Mouse (Mus musculus) Muller cell, postnatal 12 days (primary cell): ENCODE results near the gene Smim1.

Experiments used
- DNase-seq: peaks from one replicate; pipeline ENCODE4 v3.0.0-alpha.2; 2015; ENCODE audit errors: inconsistent ontology term

Smim1 gene

GRCm38 (mm10) chr4:154021432-154021831 is 4.6 kb downstream of the Smim1 start:
- DNase-seq = no peak

- DNase-seq = no peak
Observed at GRCm38 (mm10) chr4:154019571-154019970, 6.5 kb downstream of the Smim1 start.

- DNase-seq = no peak
Observed at GRCm38 (mm10) chr4:154015476-154015875, 10.6 kb downstream of the Smim1 start.

DNA sequence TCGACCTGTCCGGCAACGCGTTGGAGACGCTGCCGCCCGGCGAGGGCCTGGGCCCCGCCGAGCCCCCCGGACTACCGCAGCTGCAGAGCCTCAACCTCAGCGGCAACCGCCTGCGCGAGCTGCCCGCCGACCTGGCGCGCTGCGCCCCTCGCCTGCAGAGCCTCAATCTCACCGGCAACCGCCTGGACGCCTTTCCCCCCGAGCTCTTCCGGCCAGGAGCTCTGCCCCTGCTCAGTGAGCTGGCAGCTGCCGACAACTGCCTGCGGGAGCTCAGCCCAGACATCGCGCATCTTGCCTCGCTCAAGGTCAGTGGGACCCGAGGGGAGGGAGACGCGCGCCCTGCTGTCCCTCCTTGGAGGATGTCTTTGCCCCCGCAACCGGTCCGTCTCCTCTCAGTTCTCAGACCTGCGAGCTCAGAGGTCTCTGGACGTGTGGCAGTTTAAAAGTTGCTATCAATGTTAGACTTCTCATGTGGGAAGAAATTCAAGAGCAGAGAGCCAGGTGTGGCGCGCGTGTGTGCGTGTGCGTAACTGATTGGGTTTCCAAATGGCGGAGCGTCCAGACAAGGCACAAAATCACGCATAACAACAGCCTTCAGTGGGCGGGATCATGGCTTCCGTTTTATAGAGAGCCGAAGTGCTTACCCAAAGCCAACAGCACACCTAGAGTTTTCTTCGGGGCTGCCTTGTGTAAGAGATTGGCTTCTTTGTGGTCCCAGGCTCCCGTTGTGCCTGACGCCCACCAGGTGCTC is 13.7 kb downstream of the Smim1 start:
- DNase-seq = peak; percentile 30

DNA sequence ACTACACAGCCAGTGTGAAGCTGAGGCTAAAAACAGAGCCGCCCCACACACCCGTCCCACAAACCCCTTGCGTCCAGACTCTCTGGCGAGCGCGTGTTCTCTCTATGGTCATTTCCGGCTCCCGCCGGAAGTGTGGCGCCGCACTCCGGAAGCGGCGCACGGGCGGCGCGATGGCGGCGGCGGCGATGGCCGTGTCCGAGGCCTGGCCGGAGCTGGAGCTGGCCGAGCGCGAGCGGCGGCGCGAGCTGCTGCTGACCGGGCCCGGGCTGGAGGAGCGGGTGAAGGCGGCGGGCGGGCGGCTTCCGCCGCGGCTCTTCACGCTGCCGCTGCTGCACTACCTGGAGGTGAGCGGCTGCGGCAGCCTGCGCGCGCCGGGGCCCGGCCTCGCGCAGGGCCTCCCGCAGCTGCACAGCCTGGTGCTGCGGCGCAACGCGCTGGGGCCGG is 14.4 kb downstream of the Smim1 start, which contains the start of gene Lrrc47:
TSS of gene Lrrc47 (plus strand) at position 86 of the 444 bp plus-strand sequence.
- peak; percentile 81 for DNase-seq

DNA sequence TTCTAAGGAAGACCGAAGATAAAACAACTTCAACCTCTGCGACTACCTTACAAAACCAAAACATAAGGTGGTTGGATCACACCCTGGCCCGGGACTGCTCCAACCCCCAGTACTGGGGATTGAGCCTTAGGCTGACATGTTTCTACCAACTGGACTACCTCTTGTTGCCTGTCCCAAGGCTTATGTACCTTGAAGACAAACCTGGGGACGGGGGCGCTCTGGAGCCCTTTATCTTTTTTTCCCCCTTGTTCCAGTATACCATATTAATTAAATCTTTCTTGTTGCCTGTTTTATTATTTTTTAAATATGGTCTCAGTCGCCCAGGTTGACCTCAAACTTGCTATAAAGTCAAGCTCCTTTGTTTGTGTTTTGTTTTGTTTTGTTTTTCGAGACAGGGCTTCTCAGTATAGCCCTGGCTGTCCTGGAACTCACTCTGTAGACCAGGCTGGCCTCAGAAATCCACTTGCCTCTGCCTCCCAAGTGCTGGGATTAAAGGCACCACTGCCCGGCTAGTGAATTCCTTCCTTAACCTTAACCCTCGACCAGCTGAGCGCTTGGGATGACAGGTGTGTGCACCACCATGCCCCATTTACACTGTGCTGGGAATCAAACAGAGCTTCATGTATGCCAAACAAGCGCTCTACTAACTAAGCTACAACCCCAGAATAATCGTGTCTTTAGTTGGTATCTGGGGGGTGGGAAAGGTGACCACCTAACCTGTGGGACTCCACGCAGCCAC is 15.0 kb downstream of the Smim1 start:
- no peak for DNase-seq

DNA sequence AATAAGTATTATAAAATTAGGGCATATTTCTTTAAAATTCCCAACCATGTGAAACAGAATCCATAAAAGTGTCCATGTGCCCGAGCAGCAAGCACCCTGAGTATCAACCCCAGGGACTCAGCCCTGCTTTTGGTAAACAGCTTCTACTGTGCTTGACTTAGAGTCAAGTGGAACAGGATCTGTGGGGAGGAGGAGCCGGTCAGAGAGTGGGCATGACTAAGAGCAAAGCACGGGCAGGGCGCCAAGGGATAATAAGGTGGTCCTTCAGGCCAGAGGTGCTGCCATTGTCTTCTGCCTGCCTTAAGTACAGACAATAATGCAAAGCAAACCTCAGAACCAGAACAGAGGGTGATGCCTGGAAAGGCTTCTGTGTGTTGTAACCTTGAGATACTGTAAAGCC is 18.3 kb downstream of the Smim1 start:
- DNase-seq = no peak

DNA sequence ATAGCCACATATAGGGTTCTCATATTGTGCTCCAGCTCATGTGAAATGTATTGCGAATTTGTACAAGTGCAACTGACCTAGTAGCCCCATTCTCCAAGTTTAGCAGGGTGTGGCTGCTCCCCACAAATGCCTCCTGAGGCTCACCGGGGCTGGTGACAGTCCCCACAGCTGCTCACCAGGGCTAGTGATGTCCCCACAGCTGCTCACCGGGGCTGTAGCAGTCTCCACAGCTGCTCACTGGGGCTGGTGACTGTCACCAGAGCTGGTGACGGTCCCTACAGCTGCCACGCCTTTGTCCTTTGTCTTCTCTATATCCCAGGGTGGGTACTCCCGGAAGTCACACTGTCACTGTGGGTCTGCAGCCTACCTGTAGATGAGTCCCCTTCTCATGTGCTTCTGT is 19.8 kb downstream of the Smim1 start:
- DNase-seq = no peak

GRCm38 (mm10) chr4:154005488-154005887 is 20.5 kb downstream of the Smim1 start:
- DNase-seq = no peak

DNA sequence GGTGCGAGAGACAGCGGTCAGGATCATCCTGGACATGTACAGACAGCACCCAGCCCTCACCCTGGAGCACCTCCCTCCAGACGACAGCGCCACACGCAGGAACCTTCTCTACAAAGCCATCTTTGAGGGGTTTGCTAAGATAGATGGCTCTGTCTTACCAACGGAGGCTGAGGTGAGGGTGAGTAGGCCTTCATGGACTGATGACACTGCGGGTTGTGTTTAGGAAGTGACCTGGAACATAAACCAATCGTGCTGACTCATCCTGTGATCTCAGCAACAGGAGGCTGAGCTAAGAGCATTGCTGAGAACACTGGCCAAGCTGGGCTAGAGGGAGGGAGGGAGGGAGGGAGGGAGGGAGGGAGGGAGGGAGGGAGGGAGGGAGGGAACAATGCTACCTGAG is 32.5 kb downstream of the Smim1 start:
- no peak for DNase-seq

DNA sequence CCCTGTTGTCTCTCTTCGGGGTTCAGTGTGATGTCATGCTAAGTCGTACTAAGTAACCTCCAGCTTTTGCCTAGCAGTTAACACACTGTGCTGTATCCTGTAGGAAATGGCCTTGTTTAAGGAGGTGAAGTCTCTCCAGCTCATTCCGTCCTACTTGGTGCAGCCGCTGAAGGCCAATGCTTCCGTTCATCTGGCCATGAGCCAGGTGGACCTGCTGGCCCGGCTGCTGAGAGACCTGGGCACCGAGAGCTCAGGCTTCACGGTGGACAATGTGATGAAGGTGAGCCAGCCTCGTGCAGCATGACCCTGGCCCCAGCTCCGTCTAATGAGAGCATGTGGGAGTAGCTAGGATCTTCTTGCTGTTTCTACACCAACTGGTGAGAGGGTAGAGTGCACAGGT is 33.3 kb downstream of the Smim1 start:
- DNase-seq = no peak

DNA sequence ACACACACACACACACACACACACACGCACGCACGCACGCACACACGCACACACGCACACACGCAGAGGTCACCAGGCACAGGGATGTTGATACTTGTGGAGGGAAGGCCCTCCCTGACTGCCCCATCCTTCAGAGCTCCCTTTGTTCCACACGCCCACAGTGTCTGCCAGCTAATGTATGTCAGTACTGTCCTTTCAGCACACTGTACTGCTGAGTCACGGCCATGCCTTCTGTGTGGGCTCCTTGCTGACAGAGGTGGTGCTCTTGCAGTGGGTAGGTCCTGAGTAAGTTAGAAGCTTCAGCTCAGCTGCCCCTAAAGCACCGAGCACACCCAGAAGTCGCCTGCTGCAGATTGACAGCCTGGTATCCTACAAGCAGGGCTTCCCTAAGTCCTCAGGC is 45.6 kb downstream of the Smim1 start:
- DNase-seq = peak; percentile 7

- no peak for DNase-seq
Observed at GRCm38 (mm10) chr4:153979243-153979642, 46.8 kb downstream of the Smim1 start.

DNA sequence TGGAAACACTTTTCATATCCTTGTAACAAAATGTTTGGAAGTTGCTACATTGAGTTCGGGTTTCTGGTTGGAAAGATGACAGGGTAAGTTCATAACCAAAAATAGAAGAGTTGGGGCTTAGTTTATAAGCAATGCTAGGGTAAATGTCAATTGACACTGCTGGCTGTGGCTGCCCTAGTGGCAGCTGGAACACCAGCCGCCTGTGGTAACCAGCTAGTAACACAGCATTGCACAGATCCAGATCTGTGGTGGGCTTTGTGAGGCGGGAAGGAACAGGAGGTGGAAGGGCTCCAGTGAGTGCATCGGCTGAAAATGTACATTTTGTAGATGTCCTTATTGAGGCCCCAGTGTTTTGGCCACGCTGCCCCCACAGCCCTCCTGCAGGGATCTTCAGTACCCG is 50.3 kb downstream of the Smim1 start:
- peak; percentile 10 for DNase-seq

DNA sequence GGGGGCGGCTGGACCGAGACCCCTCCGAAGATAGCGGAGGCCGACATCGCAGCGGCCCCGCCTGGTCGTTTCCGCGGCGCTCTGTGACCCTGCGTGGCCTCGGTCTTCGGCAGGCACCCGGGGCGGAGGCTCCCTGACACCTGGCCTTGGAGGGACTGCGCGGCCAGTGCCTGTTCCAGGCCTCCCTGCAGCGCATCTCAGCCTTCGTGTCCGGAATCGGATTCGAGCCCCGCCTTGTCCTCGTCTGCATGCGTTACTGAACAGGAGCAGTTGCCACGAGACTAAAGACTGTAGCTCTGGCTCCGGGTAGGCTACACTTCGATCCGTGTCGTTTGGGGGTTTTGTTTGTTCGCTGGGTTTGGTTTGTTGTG is 50.8 kb downstream of the Smim1 start:
- no peak for DNase-seq

DNA sequence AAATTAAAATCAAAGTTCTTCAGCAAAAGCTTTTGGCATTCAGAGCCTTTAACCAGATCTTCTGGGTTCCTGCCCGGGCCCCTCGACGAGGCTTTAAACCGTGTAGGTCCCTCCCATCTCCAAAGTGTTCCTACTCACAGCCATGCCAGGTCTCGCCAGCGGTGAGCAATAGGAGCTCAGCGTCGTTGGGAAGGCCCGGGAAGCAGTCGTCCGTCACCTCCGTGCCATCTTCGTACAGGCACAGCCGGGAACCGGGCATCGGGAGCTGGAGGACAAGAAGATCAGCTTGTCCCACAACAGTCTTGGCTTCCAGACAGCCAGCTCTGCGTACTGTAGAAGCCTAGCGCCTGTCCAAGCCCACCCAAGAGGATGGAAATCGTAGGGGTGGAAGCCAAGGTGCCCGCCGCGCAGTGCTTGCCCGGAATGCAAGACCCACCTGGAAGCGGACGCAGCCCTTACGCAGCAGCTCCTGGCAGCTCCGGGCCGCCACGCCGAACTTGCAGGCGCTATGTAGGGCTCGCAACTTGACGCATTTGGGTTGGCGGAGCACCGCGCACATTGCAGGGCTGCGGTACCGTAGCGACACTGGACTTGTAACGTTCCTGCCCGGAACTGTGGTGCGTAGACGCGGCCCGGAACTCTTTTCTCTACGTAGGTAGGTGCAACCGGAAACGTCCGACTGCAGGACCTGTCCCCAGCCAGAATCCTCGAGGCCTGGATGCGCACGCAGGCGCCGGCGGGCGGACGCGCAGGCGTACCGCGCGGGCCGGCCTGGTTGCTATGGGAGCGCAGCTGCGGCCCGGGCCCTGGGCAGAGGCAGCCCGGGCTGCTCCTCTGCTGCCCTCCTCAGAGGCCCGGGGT is 51.4 kb downstream of the Smim1 start, which contains the start of the genes Dffb and Cep104:
TSS of gene Dffb (minus strand) at position 696 of the 861 bp plus-strand sequence.
TSS of gene Cep104 (plus strand) at position 764 of the 861 bp plus-strand sequence.
- DNase-seq = peak; percentile 94
